Mouse (Mus musculus) neutrophil, adult 65 days (primary cell): Measurements from ENCODE around the gene Fam32a. TPM values are rescaled to one million over a fixed set of nuclear protein-coding genes. Genes with fewer than 3 reads are reported as not detected.

Experiments used
- total RNA-seq: library from RNA; stranded (reverse); gene quantifications from 2 replicates; pipeline ENCODE4 v1.2.4, GENCODE M21; 2023

Fam32a gene
- total RNA-seq, result 102 and 118 TPM in 2 replicates

DNA sequence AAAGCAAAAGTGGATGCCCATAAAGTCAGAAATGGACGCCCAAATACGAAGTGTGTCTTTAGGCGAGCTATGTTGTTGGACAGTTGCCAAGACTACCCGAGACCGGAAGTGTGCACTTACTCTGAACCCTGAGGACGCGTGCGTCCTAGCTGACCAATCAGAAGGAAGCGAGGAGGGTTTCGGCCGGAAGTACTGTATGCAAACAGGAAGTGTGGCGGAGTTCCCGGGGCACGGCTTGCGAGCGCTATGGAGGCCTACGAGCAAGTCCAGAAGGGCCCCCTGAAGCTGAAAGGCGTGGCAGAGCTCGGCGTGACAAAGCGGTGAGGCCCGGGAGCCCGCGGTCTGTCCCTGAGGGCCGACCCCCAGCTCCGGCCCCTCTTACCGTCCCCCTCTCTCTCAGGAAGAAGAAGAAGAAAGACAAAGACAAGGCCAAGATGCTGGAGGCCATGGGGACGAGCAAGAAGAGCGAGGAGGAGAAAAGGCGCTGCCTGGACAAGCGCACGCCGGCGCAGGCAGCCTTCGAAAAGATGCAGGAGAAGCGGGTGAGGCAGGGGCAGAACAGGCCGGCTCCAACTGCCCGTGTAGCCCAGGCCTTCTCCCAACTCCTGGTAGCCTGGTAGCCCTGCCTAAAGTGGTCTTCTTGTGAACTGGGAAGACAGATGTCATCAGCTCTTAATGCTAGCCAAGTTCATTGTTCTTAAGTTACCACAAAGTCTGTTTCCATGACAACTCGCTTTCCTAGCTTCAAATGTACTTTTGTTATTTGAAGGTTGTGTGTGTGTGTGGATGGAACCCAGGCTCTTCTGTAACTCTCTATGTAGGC lies at the start of gene Fam32a:
TSS of gene Fam32a (plus strand) at position 190 of the 823 bp plus-strand sequence.

DNA sequence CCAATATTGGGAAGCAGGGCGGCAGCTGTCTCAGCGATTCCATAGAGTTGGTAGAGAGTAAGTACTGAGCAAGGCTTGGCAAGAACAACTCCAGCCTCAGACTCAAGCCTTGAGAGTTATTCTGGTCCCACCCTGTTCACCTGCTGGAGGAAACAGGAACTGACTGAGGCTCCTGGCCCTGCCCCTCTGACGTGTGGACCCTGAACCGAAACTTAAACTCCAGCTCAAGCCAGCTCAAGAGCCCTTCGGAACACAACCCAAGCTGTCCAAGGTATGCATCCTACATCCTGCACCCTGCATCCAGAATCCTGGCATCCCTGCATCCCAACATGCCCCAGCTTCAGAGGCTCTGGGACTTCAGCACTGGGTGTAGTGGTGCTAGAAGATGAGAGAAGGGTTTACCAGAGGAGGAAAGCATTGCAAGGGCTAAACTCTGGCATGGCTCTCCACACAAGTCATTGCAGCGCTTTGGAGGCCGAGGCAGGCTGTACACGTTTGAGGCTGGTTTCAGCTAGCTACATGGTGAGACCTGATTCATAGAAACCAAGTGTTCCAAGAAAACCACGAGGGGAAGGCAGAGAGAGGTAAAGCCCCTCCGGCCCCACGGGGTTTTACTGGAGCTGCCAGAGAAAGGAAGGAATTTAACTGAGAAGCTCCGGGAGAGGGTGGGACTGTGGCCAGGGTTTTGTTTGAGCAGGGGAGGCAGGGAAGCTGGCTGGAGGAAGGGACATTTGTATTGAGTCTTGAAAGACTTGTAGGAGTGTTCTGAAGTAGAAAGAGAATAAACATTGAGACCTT lies 29.9 kb upstream of the Fam32a start, which contains the start of gene Hsh2d:
TSS of gene Hsh2d (plus strand) at position 222 of the 798 bp plus-strand sequence.

DNA sequence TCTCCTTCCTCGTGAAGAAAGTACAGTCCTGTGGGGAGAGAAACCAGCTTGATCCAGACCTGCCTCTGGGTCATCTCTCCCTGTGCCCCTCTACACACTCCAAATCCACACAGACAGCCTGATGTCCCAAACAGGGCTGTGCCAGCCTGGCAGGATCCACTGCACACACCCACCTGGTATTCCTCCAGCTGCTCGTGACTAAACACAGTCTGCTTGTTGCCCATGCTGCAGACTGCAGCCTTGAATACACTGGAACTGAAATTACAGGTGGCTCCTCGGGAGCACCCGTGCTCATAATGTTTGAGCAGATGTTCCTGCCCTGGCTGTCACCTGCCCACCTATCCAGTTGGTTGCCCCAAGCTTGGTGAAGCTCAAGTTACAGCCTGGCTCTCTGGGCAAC lies 6.8 kb upstream of the Fam32a start, which contains the start of gene Cib3:
TSS of gene Cib3 (minus strand) at position 87 of the 400 bp plus-strand sequence.

DNA sequence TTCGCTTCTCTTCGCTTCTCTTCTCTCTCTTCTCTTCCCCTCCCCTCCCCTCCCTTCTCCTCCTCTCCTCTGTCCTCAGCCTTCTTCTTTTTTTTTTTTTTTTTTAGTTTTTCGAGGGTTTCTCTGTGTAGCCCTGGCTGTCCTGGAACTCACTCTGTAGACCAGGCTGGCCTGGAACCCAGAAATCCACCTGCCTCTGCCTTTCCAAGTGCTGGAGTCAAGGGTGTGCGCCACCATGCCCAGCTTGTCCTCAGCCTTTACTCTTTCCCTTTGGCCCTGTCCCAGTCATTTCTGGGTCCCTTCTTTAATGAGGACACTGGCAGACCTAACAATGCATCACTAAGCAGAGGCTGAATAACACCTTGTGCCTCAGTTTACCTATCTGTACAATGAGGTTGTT lies 6.0 kb upstream of the Fam32a start, which contains the start of gene Gm11034:
TSS of gene Gm11034 (minus strand) at position 101 of the 400 bp plus-strand sequence.

DNA sequence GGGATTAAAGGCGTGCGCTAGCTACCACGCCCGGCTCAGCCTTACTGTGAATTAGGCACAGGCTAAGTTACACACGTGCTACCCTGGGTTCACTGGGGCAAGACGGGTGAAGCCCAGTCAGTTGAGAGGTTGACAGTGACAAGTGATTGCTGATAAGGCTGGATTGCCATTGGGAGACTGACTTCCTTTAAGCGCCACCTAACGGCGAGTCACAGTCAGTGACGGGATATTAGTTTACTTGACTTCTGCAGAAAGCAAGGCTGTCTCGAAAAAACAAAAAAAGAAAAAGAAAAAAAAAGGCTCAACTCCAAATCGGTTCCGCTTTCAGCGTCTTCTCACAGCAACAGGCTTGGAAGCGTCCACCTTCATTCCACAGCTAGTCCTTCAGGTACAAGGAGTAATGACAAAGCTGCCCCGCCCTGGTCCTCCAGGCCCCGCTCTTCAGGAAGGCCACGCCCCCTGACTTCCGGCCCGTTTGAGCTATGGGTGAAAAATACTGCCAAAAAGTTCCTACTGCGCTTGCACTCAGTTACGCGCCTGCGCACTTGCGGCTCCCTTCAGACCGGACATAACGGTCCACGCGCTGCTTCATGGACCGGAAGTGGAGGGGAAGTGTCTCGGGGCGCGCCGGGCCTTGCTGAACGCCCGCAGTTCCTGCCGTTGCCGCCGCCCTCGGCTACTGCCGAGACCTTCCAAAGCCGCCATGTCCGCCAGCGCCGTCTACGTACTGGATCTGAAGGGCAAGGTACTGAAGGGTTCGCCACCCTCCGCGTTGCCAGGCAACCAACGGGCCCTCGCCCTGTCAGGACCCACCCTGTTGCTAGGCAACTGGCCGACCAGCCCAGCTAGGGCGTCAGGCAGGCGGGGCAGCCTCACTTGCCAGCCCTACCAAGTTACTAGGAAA lies 20.2 kb downstream of the Fam32a start, which contains the start of gene Ap1m1:
TSS of gene Ap1m1 (plus strand) at position 520 of the 904 bp plus-strand sequence.

Other genes with a start within 250 kb of the Fam32a start
- 288 and 392 TPM in 2 replicates for gene Cyp4f18, start 210.1 kb upstream of the Fam32a start, total RNA-seq
- gene Olfr372, start 178.5 kb upstream of the Fam32a start, total RNA-seq, result 0.50 and 0.98 TPM in 2 replicates
- 0.68 and 1.6 TPM in 2 replicates for gene Olfr373, start 136.6 kb upstream of the Fam32a start, total RNA-seq
- gene Olfr374, start 112.7 kb upstream of the Fam32a start, total RNA-seq, result 0.27 and 1.1 TPM in 2 replicates
- 188 and 212 TPM in 2 replicates for gene Tpm4, start 84.8 kb upstream of the Fam32a start, total RNA-seq
- gene Rab8a, start 58.5 kb upstream of the Fam32a start, total RNA-seq, result 131 and 140 TPM in 2 replicates
- 12.8 and 17.4 TPM in 2 replicates for gene Hsh2d, start 30.1 kb upstream of the Fam32a start, total RNA-seq
- gene Cib3, start 6.9 kb upstream of the Fam32a start, total RNA-seq, result 0.88 and 1.3 TPM in 2 replicates
- gene Gm11034, start 6.1 kb upstream of the Fam32a start, total RNA-seq, result not detected in 2 replicates
- 156 and 168 TPM in 2 replicates for gene Ap1m1, start 20.3 kb downstream of the Fam32a start, total RNA-seq
- gene Gm10282, start 85.5 kb downstream of the Fam32a start, total RNA-seq, result 63.1 and 91.0 TPM in 2 replicates
- 2,209 and 2,764 TPM in 2 replicates for gene Klf2, start 99.3 kb downstream of the Fam32a start, total RNA-seq
- 46.0 and 60.4 TPM in 2 replicates for gene Eps15l1, start 201.7 kb downstream of the Fam32a start, total RNA-seq
- not detected in 2 replicates for gene Calr3, start 224.1 kb downstream of the Fam32a start, total RNA-seq
- gene 1700030K09Rik, start 224.2 kb downstream of the Fam32a start, total RNA-seq, result 0.79 and 1.6 TPM in 2 replicates